Mouse (Mus musculus) ES-E14 (cell line): ENCODE data around the gene Vps52. TPM values are rescaled to one million over a fixed set of nuclear protein-coding genes. Genes with fewer than 3 reads are reported as not detected.
A peak's percentile ranks its signal among the peaks of the same experiment; 100 is the strongest.

ENCODE experiments used
- DNase-seq: peaks from one replicate; pipeline ENCODE4 v3.0.0-alpha.2; 2013; ENCODE audit warnings: low read depth, low spot score
- H3K27ac ChIP-seq: 2 replicates; pipeline ENCODE4 v1.5.1; 2012; ENCODE audit warnings: low read depth, mild to moderate bottlenecking, low read length, moderate library complexity, mixed read lengths; ENCODE audit not compliant: poor library complexity, insufficient read depth, severe bottlenecking
- H3K36me3 ChIP-seq: 2 replicates; pipeline ENCODE4 v1.6.1; 2012; ENCODE audit warnings: mild to moderate bottlenecking, low read length, moderate library complexity, mixed read lengths; ENCODE audit not compliant: control insufficient read depth, poor library complexity, insufficient read depth, severe bottlenecking
- H3K4me1 ChIP-seq, 2 experiments: fragments of 150-350 bp in 1 of 2; sonication (generic) in 1 of 2; 2 replicates each; pipeline ENCODE4 v1.6.1; 2012; ENCODE audit warnings: low read length in 2 of 2, mild to moderate bottlenecking in 1 of 2, mixed read lengths in 1 of 2; ENCODE audit not compliant: control insufficient read depth in 2 of 2, insufficient read depth in 2 of 2, poor library complexity in 1 of 2
- H3K4me3 ChIP-seq, 2 experiments: fragments of 150-350 bp in 1 of 2; sonication (generic) in 1 of 2; 2 replicates each; pipeline ENCODE4 v1.5.1; 2012; ENCODE audit warnings: low read length in 2 of 2, low read depth in 1 of 2, mild to moderate bottlenecking in 1 of 2, mixed read lengths in 1 of 2; ENCODE audit not compliant: insufficient read depth in 1 of 2, poor library complexity in 1 of 2, severe bottlenecking in 1 of 2
- H3K9ac ChIP-seq: 2 replicates; pipeline ENCODE4 v1.6.1; 2012; ENCODE audit warnings: low read depth, mild to moderate bottlenecking, low read length, mixed read lengths; ENCODE audit not compliant: poor library complexity, insufficient read depth, severe bottlenecking
- H3K9me3 ChIP-seq: fragments of 150-350 bp; sonication (generic); 2 replicates; pipeline ENCODE4 v1.6.1; 2012; ENCODE audit warnings: low read depth, mild to moderate bottlenecking, low read length; ENCODE audit not compliant: control insufficient read depth, insufficient read depth
- CHD2 ChIP-seq: IDR thresholded peaks from 2 replicates; pipeline ENCODE4 v1.6.1; 2014; ENCODE audit warnings: mild to moderate bottlenecking, low read depth, low read length, inconsistent platforms
- HCFC1 ChIP-seq: IDR thresholded peaks from 2 replicates; pipeline ENCODE4 v1.6.1; 2012; ENCODE audit warnings: low read length, inconsistent platforms, borderline replicate concordance; ENCODE audit not compliant: insufficient read depth
- MAFK ChIP-seq: IDR thresholded peaks from 2 replicates; pipeline ENCODE4 v1.6.1; 2014; ENCODE audit warnings: mild to moderate bottlenecking, low read depth, low read length, inconsistent platforms; ENCODE audit not compliant: insufficient read depth
- ZC3H11A ChIP-seq: IDR thresholded peaks from 2 replicates; pipeline ENCODE4 v1.6.1; 2012; ENCODE audit warnings: low read depth, mild to moderate bottlenecking, inconsistent platforms, low read length, borderline replicate concordance
- ZNF384 ChIP-seq: IDR thresholded peaks from 2 replicates; pipeline ENCODE4 v1.6.1; 2012; ENCODE audit warnings: low read depth, low read length, inconsistent platforms
- in situ Hi-C, 2 experiments: fragments of 600-800 bp; cut with MboI; formaldehyde crosslinking; loops; one replicate each; pipeline ENCODE4 v1.15.1; 2025; ENCODE audit warnings: low sequenced_read_pairs in 2 of 2, inconsistent platforms in 1 of 2; ENCODE audit not compliant: unreplicated experiment in 2 of 2
- total RNA-seq: library from RNA; depleted of rRNA; stranded (reverse); fragments of 300-350 nt; gene quantifications from 2 replicates; pipeline ENCODE4 v1.2.3, GENCODE M21; 2012

Gene Vps52
- total RNA-seq, 1 experiment: 23.2 TPM

DNA sequence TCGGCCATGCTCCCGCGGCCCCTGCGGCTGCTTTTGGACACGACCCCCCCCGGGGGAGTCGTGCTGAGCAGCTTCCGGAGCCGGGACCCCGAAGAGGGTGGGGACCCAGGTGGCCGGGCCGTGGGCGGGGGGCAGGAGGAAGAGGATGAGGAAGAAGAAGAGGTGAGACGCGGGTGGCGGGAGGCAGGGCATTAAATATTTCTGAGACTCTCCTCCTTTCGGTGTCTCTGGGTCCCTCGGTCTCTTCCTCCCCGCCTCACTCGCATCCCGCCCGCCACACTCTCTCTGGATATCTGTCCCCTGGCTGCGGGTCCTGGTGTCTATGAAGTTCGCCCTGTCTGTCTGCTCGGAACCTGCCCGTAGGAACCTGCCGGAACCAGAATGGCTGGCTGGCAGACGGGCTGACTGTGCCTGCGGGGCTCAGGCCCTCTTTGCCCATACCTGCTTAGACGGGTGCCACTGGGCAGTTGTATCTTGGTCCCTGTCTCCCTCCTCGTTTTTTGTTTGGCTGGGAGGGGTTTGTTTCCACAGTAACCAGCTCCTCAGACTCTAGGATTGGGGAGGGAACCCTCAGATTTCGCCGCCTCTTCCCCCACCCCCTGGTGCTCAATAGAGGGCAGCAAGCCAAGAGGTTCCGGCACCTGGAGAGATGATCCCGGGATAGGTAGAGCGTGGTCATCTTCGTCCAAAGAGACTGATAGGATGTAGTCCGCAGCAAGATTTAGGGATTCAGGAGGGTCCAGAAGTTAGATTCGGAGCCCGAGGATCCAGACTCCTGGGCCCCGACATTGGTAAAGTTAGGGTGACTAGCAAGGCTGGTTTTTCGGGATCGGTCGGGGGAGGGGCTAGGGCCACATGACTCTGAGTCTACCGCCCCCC, 25.1 kb upstream of the Vps52 start:
- Histone ChIP-seq H3K4me3 (peak overlapping the region; percentile 74 to 75), H3K9ac (peak overlapping the region; percentile 71), H3K9me3 (no peaks in the 10 kb centered on the region), H3K4me1 (peaks cover 0 to 30% of the 10 kb centered on the region in 2 experiments; a peak in 1 of 4 replicates), H3K27ac (peak overlapping the region; percentile 48), H3K36me3 (peaks cover 22% of the 10 kb centered on the region)
- in situ Hi-C loops: no loop called here
- peak; percentile 78 for DNase-seq
- TF ChIP-seq HCFC1 (0 out of 2 replicates have a peak, but pooled peaks have one; percentile 48), CHD2 (no peak), ZNF384 (no peak), MAFK (no peak), ZC3H11A (no peak)

DNA sequence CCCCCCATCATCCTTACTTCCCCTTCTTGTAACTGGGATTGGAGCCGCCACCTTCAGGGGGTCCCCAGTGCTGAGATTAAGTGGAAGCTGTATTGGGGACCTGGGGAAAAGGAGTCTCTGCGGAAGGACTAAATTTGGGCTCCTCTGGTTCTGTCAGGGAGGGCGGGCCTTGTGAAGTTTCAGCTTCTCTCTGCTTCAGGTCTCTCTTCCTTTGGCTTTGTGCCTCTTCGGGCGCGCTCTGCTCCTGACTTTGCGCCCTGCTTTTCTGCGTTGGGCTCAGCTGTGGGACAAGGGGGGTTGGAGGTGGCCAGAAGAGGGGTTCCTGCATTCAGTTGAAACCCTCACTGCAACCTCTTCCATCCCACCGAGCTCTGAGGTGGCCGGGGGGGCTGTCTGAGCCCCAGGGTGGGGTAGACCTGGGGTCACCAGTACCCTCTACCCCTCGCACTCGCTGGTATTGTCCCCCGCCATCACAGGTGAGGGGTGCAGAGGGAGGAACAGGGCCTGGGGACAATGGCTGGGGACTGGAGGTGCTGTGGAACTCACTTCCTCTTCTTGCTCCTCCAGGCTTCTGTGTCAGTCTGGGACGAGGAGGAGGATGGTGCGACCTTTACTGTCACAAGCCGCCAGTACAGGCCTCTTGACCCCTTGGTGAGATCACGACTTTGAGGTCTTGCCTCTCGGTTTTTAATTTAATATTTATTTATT, 24.3 kb upstream of the Vps52 start:
- H3K4me1 ChIP-seq: peaks cover 0 to 26% of the 10 kb centered on the region in 2 experiments; a peak in 1 of 4 replicates
- peak overlapping the region; percentile 71 for H3K9ac ChIP-seq
- peak overlapping the region; percentile 41 for H3K27ac ChIP-seq
- H3K4me3 ChIP-seq: peak overlapping the region; percentile 74 to 75
- no peaks in the 10 kb centered on the region for H3K9me3 ChIP-seq
- in situ Hi-C loops: no loop called here
- DNase-seq: no peak
- no peak for TF ChIP-seq CHD2
- H3K36me3 ChIP-seq: peaks cover 22% of the 10 kb centered on the region

DNA sequence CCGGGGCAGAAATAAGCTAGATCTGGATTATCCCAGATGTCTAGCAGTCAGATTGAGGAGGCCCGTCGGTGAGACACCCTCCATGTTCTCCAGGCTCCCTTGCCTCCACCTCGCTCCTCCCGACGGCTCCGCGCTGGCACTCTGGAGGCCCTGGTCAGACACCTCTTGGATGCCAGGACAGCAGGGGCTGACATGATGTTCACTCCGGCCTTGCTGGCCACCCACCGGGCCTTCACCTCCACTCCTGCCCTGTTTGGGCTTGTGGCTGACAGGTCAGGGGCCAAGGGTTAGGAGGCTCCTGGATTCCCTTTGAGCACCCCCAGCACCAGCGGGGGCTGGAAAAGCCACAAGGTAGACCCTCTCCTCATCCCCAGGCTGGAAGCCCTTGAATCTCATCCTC, 23.7 kb upstream of the Vps52 start:
- TF ChIP-seq ZC3H11A (no peak), MAFK (no peak), HCFC1 (no peak), ZNF384 (no peak), CHD2 (no peak)
- DNase-seq: no peak
- in situ Hi-C loops: no loop called here
- peaks cover 0 to 27% of the 10 kb centered on the region in 2 experiments; a peak in 1 of 4 replicates for H3K4me1 ChIP-seq
- no peak overlapping the region for H3K4me3 ChIP-seq
- H3K36me3 ChIP-seq: peaks cover 24% of the 10 kb centered on the region
- no peaks in the 10 kb centered on the region for H3K9me3 ChIP-seq
- no peak overlapping the region for H3K27ac ChIP-seq
- H3K9ac ChIP-seq: no peak overlapping the region

DNA sequence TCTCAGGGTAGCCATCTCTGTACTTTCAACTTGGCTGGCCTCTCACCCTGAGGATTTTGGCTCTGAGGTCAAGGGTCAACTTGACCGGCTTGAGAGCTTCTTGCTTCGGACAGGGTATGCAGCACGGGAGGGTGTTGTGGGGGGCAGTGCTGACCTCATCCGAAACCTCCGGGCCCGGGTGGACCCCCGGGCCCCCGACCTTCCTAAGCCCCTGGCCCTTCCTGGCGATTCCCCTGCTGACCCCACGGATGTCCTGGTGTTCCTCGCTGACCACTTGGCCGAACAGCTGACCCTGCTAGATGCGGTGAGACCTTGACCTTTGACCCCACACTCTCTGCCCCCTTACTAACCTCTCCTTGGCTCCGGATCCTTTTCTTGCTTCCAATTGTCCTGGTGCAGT, 23.2 kb upstream of the Vps52 start:
- no peak for DNase-seq
- no peak overlapping the region for H3K27ac ChIP-seq
- peaks cover 0 to 28% of the 10 kb centered on the region in 2 experiments; a peak in 1 of 4 replicates for H3K4me1 ChIP-seq
- in situ Hi-C loops: no loop called here
- H3K36me3 ChIP-seq: peaks cover 29% of the 10 kb centered on the region
- no peak overlapping the region for H3K9ac ChIP-seq
- no peak overlapping the region for H3K4me3 ChIP-seq
- H3K9me3 ChIP-seq: no peaks in the 10 kb centered on the region
- TF ChIP-seq CHD2 (no peak), MAFK (no peak), HCFC1 (no peak), ZC3H11A (no peak), ZNF384 (no peak)
